18 mouse cellular contexts compared by ENCODE assay signal in genomic region chr7:102238686-102239286, GRCm38 (mm10). TPM values are rescaled to one million over a fixed set of nuclear protein-coding genes. Genes with fewer than 3 reads are reported as not detected.
DNase-seq lines count a peak whose midpoint lies in the region; ATAC-seq and TF ChIP-seq lines count a peak whose summit lies in the region.
"Had no signal": no experiment of that assay in that cellular context is flagged by ENCODE, and none has a peak within 500 bp of the region (broad histone marks: within the 10 kb centered on the region; RNA-seq: fewer than 3 reads in every experiment).

No protein-coding gene starts in this region.

- no peak for DNase-seq in frontal cortex, postnatal 36 days (ENCODE audit: low spot score in 2 of 2)
- peak; percentile 82 for DNase-seq in layer of hippocampus, adult 9-11 months
- DNase-seq in layer of hippocampus, postnatal 10 days (ENCODE audit: low spot score in 2 of 2) = no peak
- no peak for DNase-seq in MEL (ENCODE audit: low read depth, low spot score)
- DNase-seq in urinary bladder, postnatal 36 days (ENCODE audit: low spot score in 2 of 2) = no peak
- DNase-seq in lung, postnatal 0 days (ENCODE audit: low spot score) = no peak
- DNase-seq: adrenal gland, adult 2 months; adrenal gland, postnatal 25 days; cerebellum, adult 11 months; cerebellum, adult 9-10 months; cerebellum, postnatal 25 days; gastrocnemius, postnatal 10 days had no signal

- no peaks in the 10 kb centered on the region for H3K27me3 ChIP-seq in MEL (ENCODE audit: control insufficient read depth in 1 of 2, insufficient read depth in 2 of 2, low read length in 2 of 2)
- no peaks in the 10 kb centered on the region for H3K27me3 ChIP-seq in lung, postnatal 0 days (replicated peaks; ENCODE audit: insufficient read depth, low read length)
- H3K27me3 ChIP-seq: heart, embryonic 12.5 days had no signal

- no peak; a peak in 1 of 4 replicates for TF ChIP-seq POLR2A in MEL (IDR thresholded peaks at IDR 0.05; ENCODE audit: control insufficient read depth in 1 of 2, insufficient read depth in 1 of 2, low read depth in 1 of 2, low read length in 2 of 2, poor library complexity in 1 of 2)

- TF ChIP-seq EP300 in MEL (IDR thresholded peaks at IDR 0.05; ENCODE audit: low read depth in 1 of 2, low read length in 2 of 2) = no peak
- no peak for TF ChIP-seq EP300 in lung, postnatal 0 days (IDR thresholded peaks at IDR 0.05)

- WGBS in lung, postnatal 0 days = 87% methylated on average over 8 of the region's 8 CpGs

- H3K36me3 ChIP-seq in MEL (ENCODE audit: control insufficient read depth in 1 of 2, insufficient read depth in 2 of 2, low read length in 2 of 2) = peaks cover 5 to 27% of the 10 kb centered on the region in 2 experiments
- peaks cover 25% of the 10 kb centered on the region; the same call in 1 of the 2 replicates for H3K36me3 ChIP-seq in lung, postnatal 0 days (ENCODE audit: insufficient read depth, low read length)

- peaks cover 16 to 27% of the 10 kb centered on the region in 2 experiments for H3K4me1 ChIP-seq in MEL (ENCODE audit: control insufficient read depth in 1 of 2, insufficient read depth in 2 of 2, low read length in 2 of 2)
- H3K4me1 ChIP-seq in lung, postnatal 0 days (ENCODE audit: insufficient read depth, low read depth, low read length) = peaks cover 6% of the 10 kb centered on the region; the same call in 1 of the 2 replicates
- H3K4me1 ChIP-seq: hindbrain, embryonic 10.5 days had no signal

- TF ChIP-seq RAD21 in MEL (IDR thresholded peaks at IDR 0.05; ENCODE audit: low read depth, low read length) = no peak

- no peaks in the 10 kb centered on the region for H3K9me3 ChIP-seq in MEL (replicated peaks; ENCODE audit: insufficient read depth, low read length)
- no peaks in the 10 kb centered on the region for H3K9me3 ChIP-seq in lung, postnatal 0 days (ENCODE audit: low read length)
- H3K9me3 ChIP-seq: embryonic facial prominence, embryonic 10.5 days; heart, embryonic 12.5 days; hindbrain, embryonic 10.5 days had no signal

- H3K4me3 ChIP-seq in MEL (ENCODE audit: control insufficient read depth in 1 of 2, insufficient read depth in 1 of 2, low read depth in 2 of 2, low read length in 2 of 2) = no peak overlapping the region
- no peak overlapping the region for H3K4me3 ChIP-seq in lung, postnatal 0 days (ENCODE audit: low read depth, low read length)
- H3K4me3 ChIP-seq: embryonic facial prominence, embryonic 10.5 days; heart, embryonic 12.5 days; hindbrain, embryonic 10.5 days had no signal

- no peak overlapping the region for H3K27ac ChIP-seq in MEL (ENCODE audit: control insufficient read depth, low read depth, low read length)
- no peak overlapping the region for H3K27ac ChIP-seq in lung, postnatal 0 days (ENCODE audit: low read length)
- H3K27ac ChIP-seq: embryonic facial prominence, embryonic 10.5 days; hindbrain, embryonic 10.5 days; hindbrain, embryonic 14.5 days had no signal

- no peak for TF ChIP-seq CTCF in MEL (IDR thresholded peaks at IDR 0.05 in 2 of 3, conservative IDR thresholded peaks at IDR 0.05 in 1 of 3; ENCODE audit: control insufficient read depth in 1 of 3, insufficient read depth in 1 of 3, low read depth in 2 of 3, low read length in 3 of 3, poor library complexity in 1 of 3, severe bottlenecking in 1 of 3)
- TF ChIP-seq CTCF in lung, postnatal 0 days (IDR thresholded peaks at IDR 0.05) = no peak

- H3K9ac ChIP-seq in MEL (ENCODE audit: control insufficient read depth, low read depth, low read length, poor library complexity, severe bottlenecking) = no peak overlapping the region
- H3K9ac ChIP-seq in lung, postnatal 0 days (replicated peaks; ENCODE audit: low read depth) = no peak overlapping the region
- H3K9ac ChIP-seq: heart, embryonic 12.5 days; hindbrain, embryonic 14.5 days had no signal

- ATAC-seq in frontal cortex, adult (ENCODE audit: low TSS enrichment) = peak; percentile 67
- ATAC-seq in lung, postnatal 0 days = no peak
- ATAC-seq: forebrain, embryonic 14.5 days had no signal

- H3K79me2 ChIP-seq in MEL (ENCODE audit: control insufficient read depth, insufficient read depth, low read length, poor library complexity) = peaks cover 16% of the 10 kb centered on the region

- H3K4me2 ChIP-seq in lung, postnatal 0 days (replicated peaks; ENCODE audit: low read depth, low read length) = no peak overlapping the region
- H3K4me2 ChIP-seq: heart, embryonic 12.5 days; hindbrain, embryonic 14.5 days had no signal

TF ChIP-seq in MEL, 35 proteins besides CTCF, POLR2A, EP300 and RAD21:
- TF ChIP-seq ZMIZ1 (IDR thresholded peaks at IDR 0.05; ENCODE audit: low read depth, low read length) (0 out of 2 replicates have a peak, but pooled peaks have one; percentile 52), MAFK (IDR thresholded peaks at IDR 0.05; ENCODE audit: borderline replicate concordance, low read depth, low read length) (no peak), MAX (IDR thresholded peaks at IDR 0.05; ENCODE audit: low read length) (no peak)

RNA-seq across cellular contexts. Expression of gene Rhog, which starts 17.1 kb away (rescaled TPM):
- total RNA-seq in layer of hippocampus, postnatal 10 days (2021) = 10 to 100 TPM; 15.8 to 16.3 TPM
- total RNA-seq in MEL (2012; rRNA removed) = 24.1 and 33.3 TPM in 2 replicates
- 100 to 1,000 TPM; 347 to 425 TPM for polyA plus RNA-seq in MEL (2012; ENCODE audit: insufficient read depth in 1 of 2, insufficient read length in 2 of 2, low read depth in 1 of 2, low replicate concordance in 2 of 2, missing spikeins in 1 of 2)
- polyA plus RNA-seq in lung, postnatal 0 days (2015; fragmentation: Nextera tagmentation; extraction: Ambion mirVana) = 133 and 141 TPM in 2 replicates

RNA-seq across cellular contexts. Expression of gene Pgap2, which starts 28.8 kb away (rescaled TPM):
- 10 to 100 TPM; 29.9 to 34.3 TPM for total RNA-seq in layer of hippocampus, postnatal 10 days (2021)
- 21.1 and 29.2 TPM in 2 replicates for total RNA-seq in MEL (2012; rRNA removed)
- polyA plus RNA-seq in MEL (2012; ENCODE audit: insufficient read depth in 1 of 2, insufficient read length in 2 of 2, low read depth in 1 of 2, low replicate concordance in 2 of 2, missing spikeins in 1 of 2) = 10 to 100 TPM in 1 of 2 experiments, not detected in 1; 91.1 TPM
- 109 and 137 TPM in 2 replicates for polyA plus RNA-seq in lung, postnatal 0 days (2015; fragmentation: Nextera tagmentation; extraction: Ambion mirVana)

RNA-seq across cellular contexts. Expression of gene Nup98, which starts 28.8 kb away (rescaled TPM):
- 10 to 100 TPM; 33.3 to 34.0 TPM for total RNA-seq in layer of hippocampus, postnatal 10 days (2021)
- total RNA-seq in MEL (2012; rRNA removed) = 25.9 and 31.7 TPM in 2 replicates
- polyA plus RNA-seq in MEL (2012; ENCODE audit: insufficient read depth in 1 of 2, insufficient read length in 2 of 2, low read depth in 1 of 2, low replicate concordance in 2 of 2, missing spikeins in 1 of 2) = 100 to 1,000 TPM in 1 of 2 experiments, 10 to 100 TPM in 1; 45.2 to 195 TPM
- polyA plus RNA-seq in lung, postnatal 0 days (2015; fragmentation: Nextera tagmentation; extraction: Ambion mirVana) = 15.5 and 17.0 TPM in 2 replicates

RNA-seq across cellular contexts. Expression of gene Stim1, which starts 28.8 kb away (rescaled TPM):
- total RNA-seq in layer of hippocampus, postnatal 10 days (2021) = 10 to 100 TPM; 56.7 to 66.1 TPM
- total RNA-seq in MEL (2012; rRNA removed) = 26.1 and 28.2 TPM in 2 replicates
- polyA plus RNA-seq in MEL (2012; ENCODE audit: insufficient read depth in 1 of 2, insufficient read length in 2 of 2, low read depth in 1 of 2, low replicate concordance in 2 of 2, missing spikeins in 1 of 2) = 10 to 100 TPM in 1 of 2 experiments, not detected in 1; 65.0 TPM
- polyA plus RNA-seq in lung, postnatal 0 days (2015; fragmentation: Nextera tagmentation; extraction: Ambion mirVana) = 18.6 and 19.1 TPM in 2 replicates
